Mouse (Mus musculus) limb, embryonic 13.5 days (tissue): ENCODE measurements around the gene Itgb5. TPM values are rescaled to one million over a fixed set of nuclear protein-coding genes. Genes with fewer than 3 reads are reported as not detected.
A peak's percentile ranks its signal among the peaks of the same experiment; 100 is the strongest.

Experiments used
- ATAC-seq: fragments of 200-750 bp; cut with Nextera tagmentation; 2 replicates; pipeline ENCODE4 v1.8.0; 2017; ENCODE audit warnings: low read depth, moderate number of reproducible peaks, moderate TSS enrichment; ENCODE audit not compliant: low FRiP score
- H3K27ac ChIP-seq: fragments of 300-500 bp; sonication (generic); 2 replicates; pipeline ENCODE4 v1.5.1; 2015; ENCODE audit warnings: inconsistent platforms, mild to moderate bottlenecking, moderate library complexity
- H3K27me3 ChIP-seq: fragments of 300-500 bp; sonication (generic); 2 replicates; pipeline ENCODE4 v1.6.1; 2015; ENCODE audit warnings: mild to moderate bottlenecking, inconsistent platforms
- H3K36me3 ChIP-seq: fragments of 300-500 bp; sonication (generic); 2 replicates; pipeline ENCODE4 v1.6.1; 2015; ENCODE audit warnings: inconsistent platforms, mild to moderate bottlenecking, moderate library complexity
- H3K4me1 ChIP-seq: fragments of 300-500 bp; sonication (generic); 2 replicates; pipeline ENCODE4 v1.6.1; 2015; ENCODE audit warnings: inconsistent platforms
- H3K4me2 ChIP-seq: fragments of 300-500 bp; sonication (generic); replicated peaks from 2 replicates; pipeline ENCODE4 v1.6.1; 2015; ENCODE audit warnings: inconsistent platforms, mild to moderate bottlenecking, moderate library complexity
- H3K4me3 ChIP-seq: fragments of 300-500 bp; sonication (generic); 2 replicates; pipeline ENCODE4 v1.5.1; 2015; ENCODE audit warnings: moderate library complexity, mild to moderate bottlenecking, inconsistent platforms
- H3K9ac ChIP-seq: fragments of 300-500 bp; sonication (generic); 2 replicates; pipeline ENCODE4 v1.6.1; 2015; ENCODE audit warnings: mild to moderate bottlenecking, inconsistent platforms
- H3K9me3 ChIP-seq: fragments of 300-500 bp; sonication (generic); 2 replicates; pipeline ENCODE4 v1.6.1; 2016; ENCODE audit warnings: inconsistent platforms
- WGBS: fragments of 180-500 bp; shearing (Covaris S2); methylation state at CpG from one replicate; pipeline ENCODE4 v1.1.7; 2015; 5-methylcytosine and 5-hydroxymethylcytosine counted together
- polyA plus RNA-seq: library from polyadenylated mRNA; unstranded; fragments of >200 nt; fragmentation: Nextera tagmentation; extraction: Ambion mirVana; gene quantifications from 2 replicates; pipeline ENCODE4 v1.2.1, GENCODE M21; 2015

Gene Itgb5
- 59.6 and 61.0 TPM in 2 replicates for polyA plus RNA-seq

DNA sequence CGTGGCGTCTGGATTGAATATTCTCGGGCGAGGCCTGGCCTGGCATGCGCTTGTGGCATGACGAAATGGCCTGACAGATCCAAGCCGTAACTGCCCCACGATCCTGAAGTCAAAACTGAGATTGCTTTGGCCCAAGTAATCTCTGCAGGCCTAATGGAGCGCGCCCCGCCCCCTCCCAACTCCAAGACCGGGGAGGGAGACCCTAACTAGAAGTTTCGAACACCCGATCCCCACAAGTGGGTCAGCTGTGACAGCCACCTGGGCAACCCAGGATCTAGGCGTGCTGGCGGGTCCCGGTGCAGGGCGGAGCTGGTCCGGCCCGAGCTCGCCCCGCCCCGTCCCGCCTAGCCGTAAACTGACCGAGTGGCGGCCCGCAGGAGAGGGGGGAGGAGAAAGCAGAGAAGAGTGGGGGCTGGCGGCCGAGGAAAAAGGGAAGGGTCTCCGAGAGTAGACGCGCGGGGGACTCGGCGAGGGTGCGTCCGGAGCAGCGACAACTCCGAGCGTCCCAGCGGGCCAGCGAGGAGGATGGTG, at the start of gene Itgb5:
TSS of gene Itgb5 (plus strand) at position 365 of the 531 bp plus-strand sequence.
- Histone ChIP-seq H3K4me3 (peak within 1 kb of the TSS; percentile 85), H3K27ac (peak within 1 kb of the TSS; percentile 85), H3K36me3 (no peaks in the 10 kb centered on the region), H3K4me1 (peaks cover 47% of the 10 kb centered on the region), H3K4me2 (peak within 1 kb of the TSS; percentile 73), H3K27me3 (no peaks in the 10 kb centered on the region), H3K9me3 (no peaks in the 10 kb centered on the region), H3K9ac (peak within 1 kb of the TSS; percentile 92)
- ATAC-seq: peak; percentile 84
- under 1% methylated on average over 41 of the region's 43 CpGs for WGBS

DNA sequence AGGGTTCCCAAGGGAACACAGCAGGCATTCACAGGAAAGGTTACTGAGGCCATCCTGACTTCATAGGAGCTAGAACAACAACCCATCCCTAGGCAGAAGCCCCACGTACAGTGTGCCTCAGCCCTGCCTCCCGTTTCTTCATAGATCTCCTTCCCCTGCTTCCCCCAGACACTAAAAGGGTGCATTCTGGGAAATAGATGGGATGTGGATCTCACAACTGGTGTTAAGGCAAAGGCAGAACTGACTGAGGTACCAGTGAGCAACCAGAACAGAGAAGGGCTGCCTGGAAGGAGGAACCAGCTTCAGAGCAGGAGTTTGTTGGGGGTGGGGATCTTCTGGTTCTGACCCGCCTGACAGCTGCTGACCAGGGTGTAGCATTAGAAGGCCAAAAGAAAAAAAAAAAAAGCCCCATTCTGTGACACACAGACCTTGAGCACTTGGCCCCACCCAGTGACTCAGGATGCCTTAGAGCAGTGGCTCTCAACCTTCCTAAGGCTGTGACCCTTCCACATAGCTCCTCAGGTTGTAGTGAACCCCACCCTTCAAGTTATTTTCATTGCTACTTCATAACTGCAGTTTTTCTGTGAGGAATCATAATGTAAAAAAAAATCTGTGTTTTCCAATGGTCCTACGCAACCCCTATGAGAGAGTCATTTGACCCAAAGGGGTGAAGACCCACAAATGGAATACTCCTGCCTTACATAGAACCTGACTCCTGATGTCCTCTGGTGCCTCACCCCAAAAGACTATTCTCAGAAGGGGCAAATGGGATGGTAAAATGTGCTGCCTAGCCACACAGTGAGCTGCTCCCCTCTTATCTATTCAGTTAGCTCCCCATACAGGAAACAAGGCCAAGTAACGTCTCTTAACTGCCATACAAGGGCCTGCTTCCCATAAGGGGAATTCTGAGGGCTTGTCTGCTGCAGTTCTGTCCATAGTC, 47.4 kb upstream of the Itgb5 start:
- WGBS: 61% methylated on average over 5 of the region's 5 CpGs
- Histone ChIP-seq H3K36me3 (no peaks in the 10 kb centered on the region), H3K27me3 (no peaks in the 10 kb centered on the region)

DNA sequence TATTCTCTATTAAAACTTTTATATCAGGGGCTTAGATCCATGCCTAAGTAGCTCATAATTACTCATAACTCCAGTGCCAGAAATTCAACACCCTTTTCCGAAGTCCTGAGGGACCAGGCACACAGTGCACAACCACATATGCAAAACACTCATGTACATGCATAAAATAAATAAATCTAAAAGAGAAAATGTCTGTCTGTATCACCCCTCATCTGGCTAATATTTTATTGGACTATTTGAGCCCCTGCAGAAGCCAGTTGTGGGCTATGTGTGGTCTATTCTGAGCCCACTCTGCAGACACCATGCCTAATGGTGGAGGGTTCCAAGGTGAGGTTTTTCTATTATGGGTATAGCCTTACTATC, 46.8 kb upstream of the Itgb5 start:
- H3K36me3 ChIP-seq: no peaks in the 10 kb centered on the region
- H3K27me3 ChIP-seq: no peaks in the 10 kb centered on the region
- H3K27ac ChIP-seq: no peak overlapping the region
- no peak for ATAC-seq
- no peak overlapping the region for H3K4me3 ChIP-seq
- H3K9ac ChIP-seq: no peak overlapping the region
- H3K9me3 ChIP-seq: no peaks in the 10 kb centered on the region
- no peak overlapping the region for H3K4me2 ChIP-seq
- WGBS: 78% methylated on average over 1 of the region's 1 CpGs
- peaks cover 4% of the 10 kb centered on the region; the same call in 1 of the 2 replicates for H3K4me1 ChIP-seq

More for the DNA sequence above, 47.4 kb upstream of the Itgb5 start:
- no peak overlapping the region for H3K27ac ChIP-seq
- no peaks in the 10 kb centered on the region for H3K9me3 ChIP-seq
- no peak overlapping the region for H3K4me3 ChIP-seq
- no peak overlapping the region for H3K9ac ChIP-seq
- H3K4me2 ChIP-seq: no peak overlapping the region
- H3K4me1 ChIP-seq: peaks cover 4% of the 10 kb centered on the region; the same call in 1 of the 2 replicates
- no peak for ATAC-seq

DNA sequence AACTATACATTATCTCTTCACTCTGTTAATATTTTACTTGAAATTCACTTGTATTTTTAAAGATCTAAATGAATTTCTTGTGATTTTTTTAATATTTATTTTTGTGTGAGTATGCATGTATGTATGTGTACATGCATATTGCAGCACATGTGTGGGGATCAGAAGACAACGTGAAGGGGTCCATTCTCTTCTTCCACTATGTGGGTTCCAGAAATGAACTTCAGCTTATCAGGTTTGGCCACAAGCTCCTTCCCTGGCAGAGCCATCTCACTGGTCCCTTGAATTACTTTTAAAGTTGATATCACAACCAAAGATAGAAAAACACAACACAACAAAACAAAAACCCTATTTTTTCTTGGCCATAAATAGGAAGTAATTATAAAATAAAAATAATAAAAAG, 44.9 kb upstream of the Itgb5 start:
- H3K9ac ChIP-seq: no peak overlapping the region
- no peak overlapping the region for H3K27ac ChIP-seq
- ATAC-seq: no peak
- WGBS: 91% methylated on average over 1 of the region's 1 CpGs
- H3K4me3 ChIP-seq: no peak overlapping the region
- no peak overlapping the region for H3K4me2 ChIP-seq
- H3K36me3 ChIP-seq: no peaks in the 10 kb centered on the region
- H3K9me3 ChIP-seq: no peaks in the 10 kb centered on the region
- no peaks in the 10 kb centered on the region for H3K27me3 ChIP-seq
- H3K4me1 ChIP-seq: peaks cover 4% of the 10 kb centered on the region; the same call in 1 of the 2 replicates

DNA sequence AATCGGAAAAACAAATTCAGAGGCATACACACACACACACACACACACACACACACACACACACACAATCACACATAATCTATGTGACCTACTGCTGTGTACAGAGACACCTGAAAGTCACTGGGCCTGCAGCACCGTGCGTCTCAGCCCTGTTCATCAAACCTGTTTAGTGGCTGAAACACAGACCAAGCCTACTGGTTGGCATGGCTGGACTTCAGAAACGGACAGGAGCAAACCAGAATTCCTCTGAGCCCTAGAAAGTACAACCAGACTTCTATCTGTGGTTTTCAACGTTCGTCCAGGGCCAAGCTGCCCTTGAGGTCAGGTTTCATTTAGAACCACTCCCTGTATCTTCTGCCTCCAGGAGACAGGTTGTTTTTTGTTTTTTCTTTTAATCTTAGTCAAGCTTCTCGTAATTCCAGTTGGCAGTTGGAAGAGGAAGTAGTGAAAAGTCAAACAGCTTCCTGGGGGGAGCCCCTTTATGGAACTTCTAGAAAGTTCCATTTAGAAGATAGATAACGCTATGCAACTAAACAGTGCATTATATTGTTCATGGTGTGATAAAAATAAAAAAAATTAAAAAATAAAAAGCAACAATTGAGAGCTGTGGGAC, 44.3 kb upstream of the Itgb5 start:
- Histone ChIP-seq H3K27me3 (no peaks in the 10 kb centered on the region), H3K27ac (no peak overlapping the region), H3K9me3 (no peaks in the 10 kb centered on the region), H3K36me3 (no peaks in the 10 kb centered on the region), H3K9ac (no peak overlapping the region), H3K4me3 (no peak overlapping the region), H3K4me1 (peaks cover 4% of the 10 kb centered on the region; the same call in 1 of the 2 replicates), H3K4me2 (no peak overlapping the region)
- WGBS: 60% methylated on average over 8 of the region's 8 CpGs
- ATAC-seq: no peak

DNA sequence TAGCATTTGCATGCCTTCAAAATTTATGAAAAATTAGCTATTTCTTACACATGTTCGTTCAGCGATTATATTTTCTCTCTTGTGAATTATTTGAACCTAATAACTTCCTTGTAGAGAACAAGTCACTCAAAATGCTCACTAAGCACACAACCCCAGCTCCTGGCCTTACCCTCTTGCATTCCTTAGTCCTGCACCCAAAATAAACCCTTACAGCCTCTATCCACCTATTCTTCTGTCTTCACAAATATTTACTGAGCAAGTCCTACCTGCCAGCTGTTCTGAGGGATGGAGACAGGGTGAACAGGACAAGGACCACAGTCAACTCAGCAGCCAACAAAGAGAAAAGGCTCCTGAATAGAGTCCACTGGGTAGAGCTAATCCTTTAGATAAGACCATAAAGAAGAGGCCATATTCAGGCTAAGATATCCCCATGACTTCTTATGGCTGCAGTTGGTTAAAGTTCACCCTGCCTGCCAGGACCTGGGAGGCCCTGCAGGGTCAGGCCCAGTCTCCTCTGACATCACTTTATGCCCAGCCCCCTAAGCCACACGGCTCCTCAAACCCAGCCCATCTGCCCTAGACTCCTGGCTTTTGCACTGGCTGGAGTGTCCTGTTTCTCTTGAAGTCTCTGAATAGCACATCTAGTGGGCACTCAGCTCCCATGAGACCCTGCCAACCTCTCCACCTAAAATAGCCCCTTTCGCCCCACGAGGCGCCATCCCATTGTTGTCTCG, 42.6 kb upstream of the Itgb5 start:
- 77% methylated on average over 7 of the region's 7 CpGs for WGBS
- ATAC-seq: no peak
- no peak overlapping the region for H3K4me2 ChIP-seq
- no peaks in the 10 kb centered on the region for H3K9me3 ChIP-seq
- H3K27ac ChIP-seq: no peak overlapping the region
- no peak overlapping the region for H3K4me3 ChIP-seq
- no peaks in the 10 kb centered on the region for H3K36me3 ChIP-seq
- peaks cover 4% of the 10 kb centered on the region; the same call in 1 of the 2 replicates for H3K4me1 ChIP-seq
- no peaks in the 10 kb centered on the region for H3K27me3 ChIP-seq
- H3K9ac ChIP-seq: no peak overlapping the region

DNA sequence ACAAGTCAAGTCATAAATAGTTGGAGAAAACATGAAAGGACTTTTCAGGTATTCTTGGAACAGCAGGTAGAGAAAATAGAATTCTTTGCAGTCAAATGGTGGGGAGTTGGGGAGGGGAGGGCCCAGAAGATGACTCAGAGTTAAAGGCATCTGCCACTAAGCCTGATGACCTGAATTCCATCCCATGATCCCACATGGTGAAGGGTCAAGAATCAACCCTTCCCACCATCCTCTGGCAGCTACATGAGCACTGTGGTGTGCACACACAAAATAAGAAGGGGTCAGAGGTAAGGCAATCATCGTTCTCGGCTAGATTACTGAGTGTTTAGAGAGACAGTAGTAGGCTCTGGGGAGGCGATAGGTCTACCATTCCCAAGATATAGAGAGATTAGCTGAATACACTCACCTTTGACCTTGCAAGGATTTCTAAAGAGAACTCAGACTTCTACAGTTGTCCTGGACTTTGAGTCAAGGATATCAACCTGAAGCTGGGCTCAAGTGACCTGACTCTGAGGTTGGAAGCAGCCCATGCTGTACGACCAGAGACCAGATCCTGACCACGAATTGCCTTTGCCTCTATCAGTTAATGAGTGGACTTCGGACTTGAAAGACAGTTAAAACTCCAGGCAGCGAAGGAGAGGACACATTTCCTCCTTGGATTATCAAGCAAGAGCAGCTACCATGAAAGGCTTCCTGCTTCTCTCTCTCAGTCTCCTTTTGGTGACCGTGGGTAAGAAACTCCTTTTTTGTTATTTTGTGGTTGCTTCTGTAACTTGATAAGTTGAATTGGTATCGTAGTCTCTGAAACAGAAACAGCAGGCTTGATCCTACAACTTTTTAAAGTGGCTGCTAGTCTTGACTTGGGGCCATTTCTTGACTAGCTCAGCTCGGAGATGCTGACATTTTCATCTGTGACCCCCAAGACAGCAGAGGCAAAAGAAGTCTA, 35.3 kb upstream of the Itgb5 start, which contains the start of gene Muc13:
TSS of gene Muc13 (plus strand) at position 192 of the 946 bp plus-strand sequence.
- 86% methylated on average over 10 of the region's 10 CpGs for WGBS
- no peaks in the 10 kb centered on the region for H3K27me3 ChIP-seq
- H3K4me3 ChIP-seq: no peak within 1 kb of the TSS
- H3K4me1 ChIP-seq: no peaks in the 10 kb centered on the region
- no peak within 1 kb of the TSS for H3K27ac ChIP-seq
- no peak for ATAC-seq
- H3K9me3 ChIP-seq: no peaks in the 10 kb centered on the region
- H3K36me3 ChIP-seq: no peaks in the 10 kb centered on the region
- H3K9ac ChIP-seq: no peak within 1 kb of the TSS
- H3K4me2 ChIP-seq: no peak within 1 kb of the TSS

DNA sequence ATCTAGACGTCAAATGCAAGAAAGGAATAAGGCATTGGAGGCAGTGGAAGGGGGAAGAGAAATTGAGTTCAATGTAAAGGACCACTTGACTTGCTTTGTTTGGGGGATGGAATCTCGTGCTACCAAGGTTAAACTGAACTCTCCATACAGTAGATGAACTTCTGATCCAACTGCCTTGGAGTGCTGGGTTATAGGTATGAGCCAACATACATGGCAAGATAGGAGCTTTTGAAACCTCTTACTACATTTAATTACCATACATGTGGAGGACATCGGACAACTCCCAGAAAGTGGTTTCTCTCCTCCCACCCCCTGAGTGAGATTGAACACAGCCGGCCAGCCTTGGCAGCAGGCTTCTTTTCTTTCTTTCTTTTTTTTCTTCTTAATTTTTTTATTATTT, 34.4 kb upstream of the Itgb5 start:
- Histone ChIP-seq H3K36me3 (no peaks in the 10 kb centered on the region), H3K27me3 (no peaks in the 10 kb centered on the region), H3K4me2 (no peak overlapping the region), H3K9me3 (no peaks in the 10 kb centered on the region), H3K4me1 (no peaks in the 10 kb centered on the region), H3K4me3 (no peak overlapping the region), H3K27ac (no peak overlapping the region), H3K9ac (no peak overlapping the region)
- ATAC-seq: no peak
- WGBS: 73% methylated on average over 4 of the region's 4 CpGs

DNA sequence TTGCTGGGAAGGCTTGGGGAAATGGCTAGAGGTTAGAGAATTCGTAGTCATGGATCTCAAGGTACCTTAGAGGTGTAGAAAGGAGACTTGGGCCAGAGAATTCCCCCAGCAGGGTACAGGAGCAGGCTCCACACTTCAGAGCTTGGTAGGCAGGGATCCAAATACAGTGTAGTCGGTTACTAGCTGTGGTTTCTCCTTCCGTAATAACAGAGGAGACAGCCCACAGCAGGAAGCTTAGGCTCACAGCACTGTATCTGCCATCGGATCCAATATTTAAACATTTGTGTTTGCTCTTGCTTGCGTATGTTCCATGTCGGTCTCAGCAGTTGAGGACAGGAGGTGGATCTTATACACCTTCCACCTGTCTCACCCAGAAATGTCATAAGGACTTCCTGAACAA, 33.6 kb upstream of the Itgb5 start:
- Histone ChIP-seq H3K9ac (no peak overlapping the region), H3K27ac (no peak overlapping the region), H3K4me3 (no peak overlapping the region), H3K27me3 (no peaks in the 10 kb centered on the region), H3K36me3 (no peaks in the 10 kb centered on the region), H3K4me1 (no peaks in the 10 kb centered on the region), H3K4me2 (no peak overlapping the region), H3K9me3 (no peaks in the 10 kb centered on the region)
- ATAC-seq: no peak
- WGBS: 89% methylated on average over 6 of the region's 6 CpGs

DNA sequence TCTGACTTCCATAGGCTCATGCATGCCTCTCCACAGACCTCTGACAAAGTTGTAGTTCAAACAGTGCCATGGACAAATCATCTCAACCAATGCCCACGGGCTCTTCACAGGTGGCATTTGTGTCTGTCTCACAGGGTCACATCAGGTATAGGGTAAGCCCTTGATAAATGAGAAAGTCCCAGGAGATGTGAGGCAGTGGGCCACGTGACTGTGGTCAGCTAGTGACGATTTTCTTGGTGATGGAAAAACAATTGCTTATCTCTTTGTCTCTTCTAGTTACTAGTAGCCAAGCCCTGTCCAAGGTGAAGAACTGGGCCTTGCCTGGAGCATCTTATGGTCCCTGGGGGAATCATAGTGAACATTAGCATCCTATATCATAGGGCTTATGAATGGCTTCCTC, 32.7 kb upstream of the Itgb5 start:
- no peak overlapping the region for H3K4me2 ChIP-seq
- no peak overlapping the region for H3K4me3 ChIP-seq
- H3K27me3 ChIP-seq: no peaks in the 10 kb centered on the region
- no peak for ATAC-seq
- no peaks in the 10 kb centered on the region for H3K4me1 ChIP-seq
- H3K9ac ChIP-seq: no peak overlapping the region
- H3K27ac ChIP-seq: no peak overlapping the region
- H3K9me3 ChIP-seq: no peaks in the 10 kb centered on the region
- no peaks in the 10 kb centered on the region for H3K36me3 ChIP-seq
- 85% methylated on average over 3 of the region's 3 CpGs for WGBS

DNA sequence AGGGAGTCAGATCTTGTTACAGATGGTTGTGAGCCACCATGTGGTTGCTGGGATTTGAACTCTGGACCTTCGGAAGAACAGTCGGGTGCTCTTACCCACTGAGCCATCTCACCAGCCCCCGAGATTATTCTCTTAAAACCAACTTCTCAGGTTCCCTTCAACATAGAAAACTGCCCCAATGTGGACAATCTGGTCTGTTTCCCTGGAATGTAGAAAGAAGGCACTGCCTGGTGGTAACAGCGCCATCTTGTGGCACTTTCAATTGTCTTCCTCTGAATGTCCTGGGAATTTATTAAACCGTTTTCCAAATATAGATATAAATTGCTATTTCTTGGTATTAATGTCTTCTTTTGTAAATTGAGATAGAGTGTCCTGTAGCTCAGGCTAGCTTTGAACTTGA, 31.6 kb upstream of the Itgb5 start:
- H3K27ac ChIP-seq: no peak overlapping the region
- H3K4me2 ChIP-seq: no peak overlapping the region
- 41% methylated on average over 5 of the region's 5 CpGs for WGBS
- H3K27me3 ChIP-seq: no peaks in the 10 kb centered on the region
- no peak overlapping the region for H3K4me3 ChIP-seq
- no peaks in the 10 kb centered on the region for H3K36me3 ChIP-seq
- no peak for ATAC-seq
- H3K9me3 ChIP-seq: no peaks in the 10 kb centered on the region
- H3K9ac ChIP-seq: no peak overlapping the region
- H3K4me1 ChIP-seq: no peaks in the 10 kb centered on the region
